Mouse (Mus musculus) E14TG2a.4 (cell line): ENCODE results near the gene Lsamp.

ENCODE experiments used
- H3K27me3 ChIP-seq: 2 replicates; pipeline ENCODE4 v1.6.1; 2014; ENCODE audit warnings: low read length, control low read depth; ENCODE audit not compliant: insufficient read depth
- H3K36me3 ChIP-seq: 2 replicates; pipeline ENCODE4 v1.6.1; 2014; ENCODE audit warnings: low read length, control low read depth; ENCODE audit not compliant: insufficient read depth
- H3K4me1 ChIP-seq: replicated peaks from 2 replicates; pipeline ENCODE4 v1.6.1; 2014; ENCODE audit warnings: low read depth, low read length, control low read depth
- H3K4me3 ChIP-seq: replicated peaks from 2 replicates; pipeline ENCODE4 v1.5.1; 2014; ENCODE audit warnings: mild to moderate bottlenecking, low read length
- H3K9me3 ChIP-seq: 2 replicates; pipeline ENCODE4 v1.6.1; 2014; ENCODE audit warnings: low read length, control low read depth
- CTCF ChIP-seq: conservative IDR thresholded peaks from 2 replicates; pipeline ENCODE4 v1.5.1; 2014; ENCODE audit warnings: low read length
- NANOG ChIP-seq: IDR thresholded peaks from 2 replicates; pipeline ENCODE4 v1.6.1; 2014; ENCODE audit warnings: borderline replicate concordance, low read length, mixed read lengths
- POU5F1 ChIP-seq: IDR thresholded peaks from 2 replicates; pipeline ENCODE4 v1.6.1; 2014; ENCODE audit warnings: low read length, borderline replicate concordance

Lsamp gene

GRCm38 (mm10) chr16:39984205-39984634, at the start of gene Lsamp:
Gene Lsamp, plus strand, starts transcription at chr16:39984361.
- no peaks in the 10 kb centered on the region for H3K36me3 ChIP-seq
- TF ChIP-seq POU5F1 (no peak), CTCF (peak; percentile 70)
- no peaks in the 10 kb centered on the region for H3K9me3 ChIP-seq
- peak within 1 kb of the TSS; percentile 78 for H3K4me3 ChIP-seq
- no peaks in the 10 kb centered on the region for H3K4me1 ChIP-seq
- H3K27me3 ChIP-seq, result peaks cover 23% of the 10 kb centered on the region

GRCm38 (mm10) chr16:39957686-39958085, 26.5 kb upstream of the Lsamp start:
- Histone ChIP-seq H3K27me3 (no peaks in the 10 kb centered on the region), H3K4me3 (no peak overlapping the region), H3K4me1 (no peaks in the 10 kb centered on the region), H3K9me3 (no peaks in the 10 kb centered on the region), H3K36me3 (no peaks in the 10 kb centered on the region)
- TF ChIP-seq NANOG, result no peak
- TF ChIP-seq POU5F1, result no peak
- TF ChIP-seq CTCF, result no peak

- no peaks in the 10 kb centered on the region for H3K27me3 ChIP-seq
- no peaks in the 10 kb centered on the region for H3K9me3 ChIP-seq
- H3K4me1 ChIP-seq, result no peaks in the 10 kb centered on the region
- TF ChIP-seq POU5F1 (no peak), CTCF (no peak), NANOG (no peak)
- H3K4me3 ChIP-seq, result no peak overlapping the region
- H3K36me3 ChIP-seq, result no peaks in the 10 kb centered on the region
Observed at GRCm38 (mm10) chr16:39972712-39973111, 11.4 kb upstream of the Lsamp start.

- no peaks in the 10 kb centered on the region for H3K4me1 ChIP-seq
- H3K36me3 ChIP-seq, result no peaks in the 10 kb centered on the region
- H3K4me3 ChIP-seq, result peak overlapping the region; percentile 78
- peaks cover 23% of the 10 kb centered on the region for H3K27me3 ChIP-seq
- H3K9me3 ChIP-seq, result no peaks in the 10 kb centered on the region
- TF ChIP-seq NANOG (no peak), POU5F1 (no peak), CTCF (no peak)
Observed at GRCm38 (mm10) chr16:39984635-39985291, 602 bp downstream of the Lsamp start.

- no peaks in the 10 kb centered on the region for H3K36me3 ChIP-seq
- no peaks in the 10 kb centered on the region for H3K9me3 ChIP-seq
- TF ChIP-seq NANOG (no peak), POU5F1 (no peak), CTCF (no peak)
- peaks cover 18% of the 10 kb centered on the region for H3K27me3 ChIP-seq
- no peaks in the 10 kb centered on the region for H3K4me1 ChIP-seq
- H3K4me3 ChIP-seq, result no peak overlapping the region
Observed at GRCm38 (mm10) chr16:39988466-39988865, 4.3 kb downstream of the Lsamp start.

- no peak for TF ChIP-seq CTCF
- TF ChIP-seq NANOG, result no peak
- TF ChIP-seq POU5F1, result no peak
- no peaks in the 10 kb centered on the region for H3K27me3 ChIP-seq
- H3K36me3 ChIP-seq, result no peaks in the 10 kb centered on the region
- H3K9me3 ChIP-seq, result no peaks in the 10 kb centered on the region
- no peak overlapping the region for H3K4me3 ChIP-seq
- H3K4me1 ChIP-seq, result no peaks in the 10 kb centered on the region
Observed at GRCm38 (mm10) chr16:39994821-39995220, 10.7 kb downstream of the Lsamp start.

- Histone ChIP-seq H3K4me3 (no peak overlapping the region), H3K27me3 (no peaks in the 10 kb centered on the region), H3K4me1 (no peaks in the 10 kb centered on the region), H3K36me3 (no peaks in the 10 kb centered on the region), H3K9me3 (no peaks in the 10 kb centered on the region)
- TF ChIP-seq NANOG (no peak), POU5F1 (no peak)
Observed at GRCm38 (mm10) chr16:40008800-40009199, 24.6 kb downstream of the Lsamp start.

- H3K4me3 ChIP-seq, result no peak overlapping the region
- no peaks in the 10 kb centered on the region for H3K9me3 ChIP-seq
- no peaks in the 10 kb centered on the region for H3K27me3 ChIP-seq
- no peaks in the 10 kb centered on the region for H3K4me1 ChIP-seq
- no peak for TF ChIP-seq POU5F1
- TF ChIP-seq CTCF, result no peak
- TF ChIP-seq NANOG, result no peak
- no peaks in the 10 kb centered on the region for H3K36me3 ChIP-seq
Observed at GRCm38 (mm10) chr16:40011106-40011505, 26.9 kb downstream of the Lsamp start.

- Histone ChIP-seq H3K4me3 (no peak overlapping the region), H3K27me3 (no peaks in the 10 kb centered on the region), H3K9me3 (no peaks in the 10 kb centered on the region), H3K4me1 (no peaks in the 10 kb centered on the region), H3K36me3 (no peaks in the 10 kb centered on the region)
- TF ChIP-seq NANOG (no peak), CTCF (no peak), POU5F1 (no peak)
Observed at GRCm38 (mm10) chr16:40022611-40023010, 38.5 kb downstream of the Lsamp start.
